Mouse (Mus musculus) liver, postnatal 0 days (tissue): ENCODE data around the gene C9orf72. TPM values are rescaled to one million over a fixed set of nuclear protein-coding genes. Genes with fewer than 3 reads are reported as not detected.

Experiments used
- ATAC-seq: fragments of 200-750 bp; cut with Nextera tagmentation; 2 replicates; pipeline ENCODE4 v1.8.0; 2017; ENCODE audit warnings: mild to moderate bottlenecking, moderate library complexity
- DNase-seq: peaks from one replicate; pipeline ENCODE4 v3.0.0-alpha.2; 2016
- H3K27ac ChIP-seq: fragments of 300-500 bp; sonication (generic); 2 replicates; pipeline ENCODE4 v1.5.1; 2014; ENCODE audit warnings: antibody characterized with exemption, moderate library complexity, mild to moderate bottlenecking, low read depth
- H3K27me3 ChIP-seq: fragments of 300-500 bp; sonication (generic); 2 replicates; pipeline ENCODE4 v1.6.1; 2014; ENCODE audit warnings: low read length, control low read depth, mixed read lengths; ENCODE audit not compliant: insufficient read depth
- H3K36me3 ChIP-seq: fragments of 300-500 bp; sonication (generic); replicated peaks from 2 replicates; pipeline ENCODE4 v1.6.1; 2014; ENCODE audit warnings: mild to moderate bottlenecking, control low read depth, low read length, moderate library complexity, mixed read lengths; ENCODE audit not compliant: insufficient read depth
- H3K4me1 ChIP-seq: fragments of 300-500 bp; sonication (generic); 2 replicates; pipeline ENCODE4 v1.6.1; 2014; ENCODE audit warnings: antibody characterized with exemption, mild to moderate bottlenecking, control low read depth; ENCODE audit not compliant: insufficient read depth
- H3K4me2 ChIP-seq: fragments of 300-500 bp; sonication (generic); 2 replicates; pipeline ENCODE4 v1.6.1; 2014; ENCODE audit warnings: low read depth, mild to moderate bottlenecking, low read length, moderate library complexity, mixed read lengths
- H3K4me3 ChIP-seq: fragments of 300-500 bp; sonication (generic); 2 replicates; pipeline ENCODE4 v1.5.1; 2014; ENCODE audit warnings: low read depth, low read length
- H3K9ac ChIP-seq: fragments of 300-500 bp; sonication (generic); replicated peaks from 2 replicates; pipeline ENCODE4 v1.6.1; 2014; ENCODE audit warnings: mild to moderate bottlenecking, moderate library complexity
- H3K9me3 ChIP-seq: fragments of 300-500 bp; sonication (generic); 2 replicates; pipeline ENCODE4 v1.6.1; 2016; ENCODE audit warnings: mild to moderate bottlenecking, control low read depth, low read length, mixed read lengths
- CTCF ChIP-seq: sonication (generic); IDR thresholded peaks from 2 replicates; pipeline ENCODE4 v1.5.1; 2016; ENCODE audit warnings: antibody characterized with exemption, low read depth
- EP300 ChIP-seq: IDR thresholded peaks from 2 replicates; pipeline ENCODE4 v1.6.1; 2016; ENCODE audit warnings: antibody characterized with exemption, low read depth, mild to moderate bottlenecking
- WGBS: fragments of 180-500 bp; shearing (Covaris S2); extraction: QIAGEN DNeasy Blood & Tissue Kit; methylation state at CpG from one replicate; pipeline ENCODE4 v1.1.7; 2014; ENCODE audit not compliant: insufficient replicate concordance; 5-methylcytosine and 5-hydroxymethylcytosine counted together
- polyA plus RNA-seq: library from polyadenylated mRNA; unstranded; fragments of >200 nt; fragmentation: Nextera tagmentation; extraction: Ambion mirVana; gene quantifications from 2 replicates; pipeline ENCODE4 v1.2.1, GENCODE M21; 2015

Gene C9orf72
- polyA plus RNA-seq, 1 experiment from 2014 or later, result 5.8 TPM

DNA sequence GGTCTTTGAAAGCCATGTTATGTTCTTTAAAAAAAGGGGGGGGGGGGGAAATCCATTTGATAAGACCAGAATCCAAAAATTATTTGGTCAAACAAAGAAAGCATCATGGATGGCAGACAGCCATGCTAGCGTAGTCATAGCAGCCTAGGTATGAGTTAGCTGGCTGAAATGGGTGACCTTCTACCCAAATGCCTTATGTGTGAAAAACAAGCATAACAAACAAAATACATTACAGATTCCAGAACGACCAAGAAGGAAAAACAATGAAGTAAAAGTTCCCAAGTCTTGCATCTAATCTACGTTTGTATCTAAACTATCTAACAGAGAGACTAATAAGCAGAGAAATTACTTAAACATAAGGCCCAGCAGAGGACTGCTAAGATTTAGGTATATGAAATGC lies 75.3 kb downstream of the C9orf72 start:
- ATAC-seq (no peak), DNase-seq (no peak)
- Histone ChIP-seq H3K36me3 (no peaks in the 10 kb centered on the region), H3K27ac (peak overlapping the region; percentile 29; the same call in 1 of the 2 replicates), H3K27me3 (no peaks in the 10 kb centered on the region), H3K9ac (no peak overlapping the region), H3K4me2 (no peak overlapping the region), H3K4me1 (peaks cover 9% of the 10 kb centered on the region), H3K9me3 (no peaks in the 10 kb centered on the region), H3K4me3 (no peak overlapping the region)
- TF ChIP-seq CTCF (no peak), EP300 (no peak)
- WGBS, result 58% methylated on average over 3 of the region's 3 CpGs

DNA sequence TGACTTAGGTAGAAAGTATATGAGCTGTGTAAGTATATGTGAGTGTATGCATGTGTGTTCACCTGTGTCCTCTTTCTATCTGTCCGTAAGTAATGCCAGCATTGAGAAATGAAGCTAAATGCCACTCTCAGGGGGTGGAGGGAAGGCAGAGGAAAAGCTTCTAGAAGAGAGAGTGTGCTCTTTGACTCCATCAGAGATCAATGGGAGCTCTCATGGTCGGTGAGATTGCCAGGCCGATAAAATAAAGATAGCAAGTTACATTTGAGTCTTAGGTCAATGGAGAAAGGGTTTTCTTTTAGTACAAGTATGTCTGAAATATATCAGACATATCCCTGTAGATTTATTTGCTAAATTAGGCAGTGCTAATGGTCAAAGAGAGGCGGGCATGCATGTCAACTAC lies 77.6 kb downstream of the C9orf72 start:
- Histone ChIP-seq H3K9ac (no peak overlapping the region), H3K27ac (no peak overlapping the region), H3K9me3 (no peaks in the 10 kb centered on the region), H3K4me2 (no peak overlapping the region), H3K27me3 (no peaks in the 10 kb centered on the region), H3K4me1 (peaks cover 7% of the 10 kb centered on the region), H3K36me3 (no peaks in the 10 kb centered on the region), H3K4me3 (no peak overlapping the region)
- no peak for DNase-seq
- WGBS, result 74% methylated on average over 4 of the region's 4 CpGs
- TF ChIP-seq EP300 (no peak), CTCF (no peak)
- ATAC-seq, result no peak

DNA sequence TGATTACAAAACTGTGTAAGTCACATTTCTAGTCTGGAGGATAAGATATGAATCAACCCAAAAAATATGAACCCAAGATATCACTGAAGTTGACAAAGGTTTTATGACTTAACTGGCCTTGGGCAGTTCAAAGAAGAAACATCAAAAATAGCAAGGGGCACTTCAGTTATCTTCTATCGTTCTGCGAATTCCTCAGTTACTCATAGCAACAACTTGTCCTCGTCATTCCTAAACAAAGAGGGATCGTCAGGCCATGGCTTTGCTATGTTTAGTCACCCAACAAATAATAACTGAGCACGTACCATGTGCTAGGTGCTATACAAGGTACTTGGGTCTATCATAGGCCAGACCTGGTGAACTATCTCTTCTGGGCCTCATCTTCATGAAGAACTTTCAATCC lies 79.4 kb downstream of the C9orf72 start:
- 80% methylated on average over 5 of the region's 5 CpGs for WGBS
- peaks cover 5% of the 10 kb centered on the region; the same call in 1 of the 2 replicates for H3K4me1 ChIP-seq
- TF ChIP-seq CTCF (no peak), EP300 (no peak)
- no peak overlapping the region for H3K9ac ChIP-seq
- H3K4me2 ChIP-seq, result no peak overlapping the region
- DNase-seq (no peak), ATAC-seq (no peak)
- no peak overlapping the region for H3K4me3 ChIP-seq
- no peaks in the 10 kb centered on the region for H3K36me3 ChIP-seq
- 0 out of 2 replicates have a peak overlapping the region, but pooled peaks have one; percentile 2 for H3K27ac ChIP-seq
- no peaks in the 10 kb centered on the region for H3K9me3 ChIP-seq
- no peaks in the 10 kb centered on the region for H3K27me3 ChIP-seq

DNA sequence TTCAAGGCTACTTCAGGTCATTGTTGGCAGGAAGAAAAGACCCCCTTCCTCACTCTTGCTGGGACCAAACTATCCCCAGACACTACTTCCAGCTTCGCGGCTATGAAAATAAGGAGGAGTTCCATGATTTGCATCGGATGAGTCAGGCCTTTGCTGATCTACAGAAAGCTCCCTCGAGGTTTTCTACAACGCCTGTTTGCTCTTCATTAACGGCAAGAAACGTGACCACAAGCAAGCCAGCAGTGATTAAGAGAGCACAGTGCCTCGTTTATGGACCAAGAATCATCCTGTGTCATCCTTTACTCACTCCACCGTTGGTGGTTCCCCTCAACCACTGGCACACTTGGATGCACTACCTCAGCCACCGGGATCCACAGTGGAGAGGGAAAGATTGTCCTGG lies 80.2 kb downstream of the C9orf72 start:
- H3K4me2 ChIP-seq, result no peak overlapping the region
- WGBS, result 73% methylated on average over 10 of the region's 10 CpGs
- no peak overlapping the region for H3K9ac ChIP-seq

DNA sequence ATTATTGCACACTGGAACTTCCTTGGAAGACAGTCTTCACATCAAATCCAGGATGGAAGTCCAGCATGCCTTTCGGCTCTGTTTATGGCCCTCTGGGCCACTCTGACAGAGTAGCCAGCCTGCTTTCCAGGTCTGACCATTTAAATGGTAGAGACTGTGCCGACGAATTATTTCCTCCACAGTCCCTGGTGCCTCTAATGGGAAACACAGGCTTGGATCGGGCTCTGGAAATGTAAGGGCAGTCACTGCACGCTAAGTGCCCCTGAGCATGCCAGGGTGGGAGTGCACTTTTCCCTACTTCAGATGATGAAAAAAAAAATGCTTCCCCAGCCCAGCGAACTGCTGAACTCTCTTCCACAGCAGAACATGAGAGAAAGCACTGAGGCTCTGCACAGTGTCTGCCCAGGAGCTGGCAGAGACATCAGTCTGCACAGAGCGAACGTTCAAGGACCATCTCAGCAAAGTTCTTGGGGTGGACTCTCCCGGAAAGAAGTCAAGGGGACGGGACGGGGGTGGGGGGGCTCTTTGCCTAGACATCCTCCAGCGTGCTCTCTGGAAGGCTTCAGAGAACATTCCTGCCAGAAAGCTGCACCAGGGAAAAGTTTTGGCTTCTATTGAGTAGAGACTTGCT lies 82.4 kb downstream of the C9orf72 start:
- Histone ChIP-seq H3K9ac (no peak overlapping the region), H3K4me1 (peaks cover 5% of the 10 kb centered on the region), H3K4me3 (no peak overlapping the region), H3K27me3 (no peaks in the 10 kb centered on the region), H3K9me3 (no peaks in the 10 kb centered on the region), H3K4me2 (no peak overlapping the region), H3K36me3 (no peaks in the 10 kb centered on the region), H3K27ac (no peak overlapping the region)
- TF ChIP-seq CTCF, result no peak
- no peak for TF ChIP-seq EP300
- ATAC-seq (no peak), DNase-seq (no peak)
- WGBS, result 84% methylated on average over 12 of the region's 12 CpGs

More for the DNA sequence above, 80.2 kb downstream of the C9orf72 start:
- H3K27ac ChIP-seq, result peak overlapping the region; percentile 2; the same call in 1 of the 2 replicates
- TF ChIP-seq CTCF (no peak), EP300 (no peak)
- peaks cover 5% of the 10 kb centered on the region for H3K4me1 ChIP-seq
- H3K27me3 ChIP-seq, result no peaks in the 10 kb centered on the region
- H3K4me3 ChIP-seq, result no peak overlapping the region
- DNase-seq (no peak), ATAC-seq (no peak)
- no peaks in the 10 kb centered on the region for H3K36me3 ChIP-seq
- no peaks in the 10 kb centered on the region for H3K9me3 ChIP-seq

Other genes with a start within 250 kb of the C9orf72 start
- gene Ifnk, start 74.1 kb downstream of the C9orf72 start, polyA plus RNA-seq, result 0.27 and 0.50 TPM in 2 replicates
- 13.6 and 14.2 TPM in 2 replicates for gene Mob3b, start 68.7 kb downstream of the C9orf72 start, polyA plus RNA-seq